Mouse (Mus musculus) liver, embryonic 15.5 days (tissue): ENCODE measurements around the gene Tspan10. TPM values are rescaled to one million over a fixed set of nuclear protein-coding genes. Genes with fewer than 3 reads are reported as not detected.

Experiments
- ATAC-seq: fragments of 200-750 bp; cut with Nextera tagmentation; 2 replicates; pipeline ENCODE4 v1.8.0; 2017; ENCODE audit warnings: moderate number of reproducible peaks, mild to moderate bottlenecking, moderate library complexity; ENCODE audit not compliant: insufficient read depth
- H3K27ac ChIP-seq: fragments of 300-500 bp; sonication (generic); replicated peaks from 2 replicates; pipeline ENCODE4 v1.5.1; 2015; ENCODE audit warnings: mild to moderate bottlenecking, inconsistent platforms
- H3K27me3 ChIP-seq: fragments of 300-500 bp; sonication (generic); 2 replicates; pipeline ENCODE4 v1.6.1; 2015; ENCODE audit warnings: mild to moderate bottlenecking, inconsistent platforms
- H3K36me3 ChIP-seq: fragments of 300-500 bp; sonication (generic); replicated peaks from 2 replicates; pipeline ENCODE4 v1.6.1; 2015; ENCODE audit warnings: moderate library complexity, mild to moderate bottlenecking, inconsistent platforms
- H3K4me1 ChIP-seq: fragments of 300-500 bp; sonication (generic); replicated peaks from 2 replicates; pipeline ENCODE4 v1.6.1; 2015; ENCODE audit warnings: inconsistent platforms
- H3K4me2 ChIP-seq: fragments of 300-500 bp; sonication (generic); 2 replicates; pipeline ENCODE4 v1.6.1; 2015; ENCODE audit warnings: moderate library complexity, mild to moderate bottlenecking, inconsistent platforms
- H3K4me3 ChIP-seq: fragments of 300-500 bp; sonication (generic); replicated peaks from 2 replicates; pipeline ENCODE4 v1.5.1; 2015; ENCODE audit warnings: mild to moderate bottlenecking, inconsistent platforms
- H3K9ac ChIP-seq: fragments of 300-500 bp; sonication (generic); 2 replicates; pipeline ENCODE4 v1.6.1; 2015; ENCODE audit warnings: moderate library complexity, mild to moderate bottlenecking, inconsistent platforms
- H3K9me3 ChIP-seq: fragments of 300-500 bp; sonication (generic); replicated peaks from 2 replicates; pipeline ENCODE4 v1.6.1; 2016; ENCODE audit warnings: inconsistent platforms
- WGBS: fragments of 180-500 bp; shearing (Covaris S2); methylation state at CpG from one replicate; pipeline ENCODE4 v1.1.7; 2015; ENCODE audit warnings: mixed read lengths; ENCODE audit not compliant: insufficient replicate concordance; 5-methylcytosine and 5-hydroxymethylcytosine counted together
- polyA plus RNA-seq: library from polyadenylated mRNA; unstranded; fragments of >200 nt; fragmentation: Nextera tagmentation; extraction: Ambion mirVana; gene quantifications from 2 replicates; pipeline ENCODE4 v1.2.1, GENCODE M21; 2015

Tspan10 gene
- polyA plus RNA-seq, 1 experiment from 2014 or later, result not detected

GRCm38 (mm10) chr11:120483448-120483934, 41.0 kb downstream of the Tspan10 start:
- 84% methylated on average over 7 of the region's 7 CpGs for WGBS
- Histone ChIP-seq H3K9ac (peak overlapping the region; percentile 75; the same call in 1 of the 2 replicates), H3K36me3 (peaks cover 84% of the 10 kb centered on the region), H3K27ac (peak overlapping the region; percentile 63), H3K4me2 (peak overlapping the region; percentile 93), H3K27me3 (no peaks in the 10 kb centered on the region), H3K9me3 (no peaks in the 10 kb centered on the region), H3K4me1 (peaks cover 43% of the 10 kb centered on the region), H3K4me3 (peak overlapping the region; percentile 76; the same call in 1 of the 2 replicates)
- ATAC-seq, result no peak

- H3K27ac ChIP-seq, result peak within 1 kb of the TSS; percentile 63
- peak within 1 kb of the TSS; percentile 75 for H3K9ac ChIP-seq
- WGBS, result 1% methylated on average over 60 of the region's 60 CpGs
- H3K36me3 ChIP-seq, result peaks cover 83% of the 10 kb centered on the region
- H3K4me2 ChIP-seq, result peak within 1 kb of the TSS; percentile 93
- H3K4me1 ChIP-seq, result peaks cover 52% of the 10 kb centered on the region
- no peaks in the 10 kb centered on the region for H3K27me3 ChIP-seq
- peak; percentile 87 for ATAC-seq
- H3K4me3 ChIP-seq, result peak within 1 kb of the TSS; percentile 76
- H3K9me3 ChIP-seq, result no peaks in the 10 kb centered on the region
Measured at GRCm38 (mm10) chr11:120484265-120484981, 42.0 kb downstream of the Tspan10 start, which contains the start of gene Mrpl12. TSS of gene Mrpl12 (plus strand) at chr11:120484613.

- peak overlapping the region; percentile 75 for H3K9ac ChIP-seq
- ATAC-seq, result no peak
- H3K4me3 ChIP-seq, result peak overlapping the region; percentile 76
- H3K36me3 ChIP-seq, result peaks cover 78% of the 10 kb centered on the region
- no peaks in the 10 kb centered on the region for H3K9me3 ChIP-seq
- H3K4me2 ChIP-seq, result peak overlapping the region; percentile 93
- peak overlapping the region; percentile 63 for H3K27ac ChIP-seq
- H3K27me3 ChIP-seq, result no peaks in the 10 kb centered on the region
- 7% methylated on average over 10 of the region's 10 CpGs for WGBS
- peaks cover 61% of the 10 kb centered on the region for H3K4me1 ChIP-seq
Measured at GRCm38 (mm10) chr11:120485251-120485650, 42.8 kb downstream of the Tspan10 start.

GRCm38 (mm10) chr11:120488516-120488915, 46.1 kb downstream of the Tspan10 start:
- 72% methylated on average over 4 of the region's 4 CpGs for WGBS
- peaks cover 89% of the 10 kb centered on the region for H3K4me1 ChIP-seq
- H3K27me3 ChIP-seq, result no peaks in the 10 kb centered on the region
- H3K4me3 ChIP-seq, result no peak overlapping the region
- no peaks in the 10 kb centered on the region for H3K9me3 ChIP-seq
- H3K4me2 ChIP-seq, result no peak overlapping the region
- H3K36me3 ChIP-seq, result peaks cover 46% of the 10 kb centered on the region
- ATAC-seq, result no peak
- no peak overlapping the region for H3K9ac ChIP-seq
- peak overlapping the region; percentile 35 for H3K27ac ChIP-seq

DNA sequence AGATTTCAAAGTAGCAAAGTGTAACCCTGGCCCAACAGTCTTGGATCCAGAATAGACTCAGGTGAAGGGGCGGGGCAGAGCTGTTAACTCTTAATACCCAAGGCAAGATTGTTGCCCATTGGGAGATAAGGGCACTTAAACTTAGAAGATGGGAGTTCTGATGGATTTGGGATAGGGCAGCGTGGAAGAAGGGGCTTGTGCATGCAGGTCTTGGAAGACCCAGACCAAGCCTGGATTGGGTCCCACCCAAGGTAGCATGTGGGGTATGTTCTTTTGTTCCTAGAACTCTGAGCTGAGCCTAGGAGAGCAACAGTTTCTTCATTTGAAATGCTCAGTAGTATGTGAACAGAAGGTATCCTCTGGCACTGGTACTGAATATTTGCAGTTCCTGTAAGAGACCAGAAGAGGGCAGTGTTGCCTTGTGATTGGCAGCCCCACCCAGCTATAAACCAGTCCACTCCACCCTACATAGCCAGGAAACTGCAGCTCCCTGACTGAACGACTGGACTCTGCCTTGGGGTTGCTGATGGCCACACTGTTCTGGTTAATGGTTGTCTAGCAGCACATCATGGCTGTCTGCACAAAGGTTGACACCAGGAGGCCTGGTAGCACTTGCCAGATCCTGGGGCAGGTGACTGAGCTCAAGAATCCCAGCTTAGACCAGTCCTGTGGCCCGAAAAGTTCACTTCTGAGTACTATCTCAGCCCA, 46.8 kb downstream of the Tspan10 start:
- WGBS, result 55% methylated on average over 4 of the region's 4 CpGs
- H3K4me1 ChIP-seq, result peaks cover 89% of the 10 kb centered on the region

DNA sequence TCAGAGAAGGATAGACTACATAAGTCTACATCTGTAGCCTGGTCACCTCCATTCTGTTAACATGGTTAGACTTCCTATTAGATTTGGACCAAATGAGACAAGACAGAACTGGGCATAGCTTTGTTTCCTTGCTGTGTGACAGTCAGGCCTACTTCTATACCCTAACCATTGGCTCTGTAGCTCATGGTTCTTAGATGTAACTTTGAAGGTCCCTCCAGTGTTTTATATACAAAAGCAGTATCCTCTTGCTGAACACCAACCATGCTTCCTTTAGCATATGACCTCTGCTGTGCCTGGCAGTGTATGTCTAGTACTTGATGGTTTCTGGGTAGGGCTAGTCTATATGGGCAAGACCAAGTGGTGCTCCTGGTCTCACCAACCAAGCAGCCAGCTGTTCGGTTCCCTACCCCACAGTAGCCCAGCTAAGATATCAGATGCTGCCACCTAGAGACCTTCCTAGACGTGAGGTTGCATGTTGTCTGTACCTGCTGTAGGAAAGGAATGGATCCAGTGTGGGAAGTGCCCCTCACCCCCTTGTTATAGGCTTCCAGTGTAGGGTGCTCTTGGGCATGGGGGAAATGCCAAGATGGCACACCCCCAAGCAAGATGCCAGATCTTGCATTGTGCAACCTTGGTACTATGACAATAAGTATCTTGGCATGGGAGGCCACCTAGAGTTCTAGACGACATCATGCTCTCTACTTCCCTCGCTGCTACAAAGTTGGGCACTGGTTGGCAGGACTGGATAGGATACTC, 48.0 kb downstream of the Tspan10 start:
- WGBS, result 37% methylated on average over 4 of the region's 4 CpGs
- no peak for ATAC-seq
- Histone ChIP-seq H3K27ac (peak overlapping the region; percentile 94), H3K4me1 (peaks cover 80% of the 10 kb centered on the region), H3K36me3 (peaks cover 53% of the 10 kb centered on the region), H3K4me2 (peak overlapping the region; percentile 98), H3K9ac (no peak overlapping the region), H3K9me3 (no peaks in the 10 kb centered on the region), H3K27me3 (no peaks in the 10 kb centered on the region), H3K4me3 (peak overlapping the region; percentile 95; the same call in 1 of the 2 replicates)

More for the DNA sequence above, 46.8 kb downstream of the Tspan10 start:
- peaks cover 42% of the 10 kb centered on the region for H3K36me3 ChIP-seq
- peak; percentile 38 for ATAC-seq
- no peak overlapping the region for H3K9ac ChIP-seq
- H3K27me3 ChIP-seq, result no peaks in the 10 kb centered on the region
- no peak overlapping the region for H3K4me3 ChIP-seq
- peak overlapping the region; percentile 94 for H3K27ac ChIP-seq
- 0 out of 2 replicates have a peak overlapping the region, but pooled peaks have one; percentile 8 for H3K4me2 ChIP-seq
- no peaks in the 10 kb centered on the region for H3K9me3 ChIP-seq

- Histone ChIP-seq H3K4me3 (peak within 1 kb of the TSS; percentile 95), H3K9me3 (no peaks in the 10 kb centered on the region), H3K36me3 (peaks cover 55% of the 10 kb centered on the region), H3K27me3 (no peaks in the 10 kb centered on the region), H3K9ac (peak within 1 kb of the TSS; percentile 94), H3K4me2 (peak within 1 kb of the TSS; percentile 98), H3K27ac (peak within 1 kb of the TSS; percentile 94), H3K4me1 (peaks cover 71% of the 10 kb centered on the region)
- peak; percentile 83 for ATAC-seq
- WGBS, result under 1% methylated on average over 35 of the region's 35 CpGs
Measured at GRCm38 (mm10) chr11:120491317-120492023, 49.0 kb downstream of the Tspan10 start, which contains the start of gene Slc25a10. TSS of gene Slc25a10 (plus strand) at chr11:120491840.

- Histone ChIP-seq H3K27ac (peak overlapping the region; percentile 94), H3K9ac (peak overlapping the region; percentile 94), H3K4me3 (peak overlapping the region; percentile 95), H3K27me3 (no peaks in the 10 kb centered on the region), H3K9me3 (no peaks in the 10 kb centered on the region), H3K36me3 (peaks cover 55% of the 10 kb centered on the region), H3K4me1 (peaks cover 63% of the 10 kb centered on the region), H3K4me2 (peak overlapping the region; percentile 98)
- WGBS, result under 1% methylated on average over 48 of the region's 48 CpGs
- peak; percentile 58 for ATAC-seq
Measured at GRCm38 (mm10) chr11:120492024-120492877, 49.8 kb downstream of the Tspan10 start.

GRCm38 (mm10) chr11:120492878-120493203, 50.4 kb downstream of the Tspan10 start:
- H3K4me3 ChIP-seq, result peak overlapping the region; percentile 95
- no peak for ATAC-seq
- peak overlapping the region; percentile 94 for H3K27ac ChIP-seq
- peak overlapping the region; percentile 98 for H3K4me2 ChIP-seq
- 39% methylated on average over 3 of the region's 3 CpGs for WGBS
- H3K4me1 ChIP-seq, result peaks cover 58% of the 10 kb centered on the region
- H3K27me3 ChIP-seq, result no peaks in the 10 kb centered on the region
- peak overlapping the region; percentile 94 for H3K9ac ChIP-seq
- H3K36me3 ChIP-seq, result peaks cover 55% of the 10 kb centered on the region
- H3K9me3 ChIP-seq, result no peaks in the 10 kb centered on the region
